Mouse (Mus musculus): ENCODE results near the gene Arel1.

The Arel1 gene

GRCm38 (mm10) chr12:84904399-84904798, 66.3 kb downstream of the Arel1 start:
- DNase-seq = no peak

GRCm38 (mm10) chr12:84900317-84900716, 70.4 kb downstream of the Arel1 start:
- no peak for DNase-seq

GRCm38 (mm10) chr12:84897322-84897721, 73.4 kb downstream of the Arel1 start:
- DNase-seq = no peak

GRCm38 (mm10) chr12:84896235-84896634, 74.5 kb downstream of the Arel1 start:
- no peak for DNase-seq

GRCm38 (mm10) chr12:84893648-84894628, 76.8 kb downstream of the Arel1 start:
- no peak for DNase-seq

GRCm38 (mm10) chr12:84890289-84890688, 80.4 kb downstream of the Arel1 start:
- DNase-seq = no peak

GRCm38 (mm10) chr12:84885107-84885876, 85.4 kb downstream of the Arel1 start:
- DNase-seq = no peak

- DNase-seq = no peak
Observed at GRCm38 (mm10) chr12:84884423-84885076, 86.2 kb downstream of the Arel1 start.

- DNase-seq = no peak
Observed at GRCm38 (mm10) chr12:84882796-84883195, 87.9 kb downstream of the Arel1 start.

GRCm38 (mm10) chr12:84880091-84880490, 90.6 kb downstream of the Arel1 start:
- no peak for DNase-seq

- peak; percentile 86 to 87 for DNase-seq
Observed at GRCm38 (mm10) chr12:84876481-84877121, 94.1 kb downstream of the Arel1 start, which contains the start of gene Ltbp2. TSS of gene Ltbp2 (minus strand) at chr12:84876532.

- DNase-seq = peak; percentile 6 to 8
Observed at GRCm38 (mm10) chr12:84875761-84876480, 94.8 kb downstream of the Arel1 start.

- DNase-seq = no peak
Observed at GRCm38 (mm10) chr12:84873434-84873833, 97.3 kb downstream of the Arel1 start.

GRCm38 (mm10) chr12:84872310-84872709, 98.4 kb downstream of the Arel1 start:
- DNase-seq = no peak

Data from B cell, adult 2 months (primary cell).